Mouse (Mus musculus) forebrain, embryonic 16.5 days (tissue): Measurements from ENCODE around the gene Dppa2. TPM values are rescaled to one million over a fixed set of nuclear protein-coding genes. Genes with fewer than 3 reads are reported as not detected.
A peak's percentile ranks its signal among the peaks of the same experiment; 100 is the strongest.

Experiments
- ATAC-seq: fragments of 200-750 bp; cut with Nextera tagmentation; 2 replicates; pipeline ENCODE4 v1.8.0; 2017; ENCODE audit warnings: mild to moderate bottlenecking, moderate library complexity
- H3K27ac ChIP-seq: fragments of 300-500 bp; sonication (generic); 2 replicates; pipeline ENCODE4 v1.5.1; 2014; ENCODE audit warnings: low read length, control low read depth
- H3K27me3 ChIP-seq: fragments of 300-500 bp; sonication (generic); replicated peaks from 2 replicates; pipeline ENCODE4 v1.6.1; 2014; ENCODE audit warnings: low read length; ENCODE audit not compliant: control insufficient read depth, insufficient read depth
- H3K36me3 ChIP-seq: fragments of 300-500 bp; sonication (generic); 2 replicates; pipeline ENCODE4 v1.6.1; 2014; ENCODE audit not compliant: control insufficient read depth, insufficient read depth
- H3K4me1 ChIP-seq: fragments of 300-500 bp; sonication (generic); replicated peaks from 2 replicates; pipeline ENCODE4 v1.6.1; 2014; ENCODE audit warnings: low read length; ENCODE audit not compliant: control insufficient read depth, insufficient read depth
- H3K4me2 ChIP-seq: fragments of 300-500 bp; sonication (generic); 2 replicates; pipeline ENCODE4 v1.6.1; 2014; ENCODE audit warnings: mild to moderate bottlenecking, low read length, control low read depth
- H3K4me3 ChIP-seq: fragments of 300-500 bp; sonication (generic); replicated peaks from 2 replicates; pipeline ENCODE4 v1.5.1; 2014; ENCODE audit warnings: mild to moderate bottlenecking, low read length, control low read depth
- H3K9ac ChIP-seq: fragments of 300-500 bp; sonication (generic); replicated peaks from 2 replicates; pipeline ENCODE4 v1.6.1; 2014; ENCODE audit warnings: low read depth, low read length, control low read depth
- H3K9me3 ChIP-seq: fragments of 300-500 bp; sonication (generic); 2 replicates; pipeline ENCODE4 v1.6.1; 2016; ENCODE audit warnings: low read length; ENCODE audit not compliant: control insufficient read depth
- WGBS: fragments of 180-500 bp; shearing (Covaris S2); extraction: QIAGEN DNeasy Blood & Tissue Kit; methylation state at CpG from one replicate; pipeline ENCODE4 v1.1.7; 2014; 5-methylcytosine and 5-hydroxymethylcytosine counted together
- polyA plus RNA-seq: library from polyadenylated mRNA; unstranded; fragments of >200 nt; fragmentation: Nextera tagmentation; extraction: Ambion mirVana; gene quantifications from 2 replicates; pipeline ENCODE4 v1.2.1, GENCODE M21; 2015

Dppa2 gene
- polyA plus RNA-seq, 1 experiment from 2014 or later, result not detected

GRCm38 (mm10) chr16:48326903-48327302, 23.2 kb downstream of the Dppa2 start:
- no peak overlapping the region for H3K4me3 ChIP-seq

DNA sequence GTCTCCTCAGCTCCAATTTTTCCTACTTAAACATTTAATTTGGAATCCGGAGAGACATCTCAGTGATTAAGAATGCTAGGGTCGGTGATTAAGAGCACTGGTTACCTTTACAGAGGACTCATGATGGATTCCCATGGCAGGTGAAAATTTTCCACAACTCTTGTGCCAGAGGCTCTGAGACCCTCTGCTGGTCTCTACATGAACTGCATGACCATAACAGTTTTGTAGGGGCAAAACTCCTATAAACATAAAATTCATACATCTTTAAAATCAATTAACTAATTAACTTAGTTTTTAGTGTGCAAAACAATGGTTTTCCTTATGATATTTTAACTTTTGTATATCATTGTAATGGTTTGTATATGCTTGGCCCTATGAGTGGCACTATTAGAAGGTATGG, 24.7 kb downstream of the Dppa2 start:
- Histone ChIP-seq H3K36me3 (no peaks in the 10 kb centered on the region), H3K4me2 (no peak overlapping the region), H3K9ac (no peak overlapping the region), H3K4me3 (no peak overlapping the region), H3K4me1 (no peaks in the 10 kb centered on the region), H3K27ac (no peak overlapping the region), H3K27me3 (no peaks in the 10 kb centered on the region), H3K9me3 (no peaks in the 10 kb centered on the region)
- 93% methylated on average over 2 of the region's 2 CpGs for WGBS
- no peak for ATAC-seq

More at GRCm38 (mm10) chr16:48326903-48327302, 23.2 kb downstream of the Dppa2 start:
- no peak overlapping the region for H3K9ac ChIP-seq
- WGBS, result 82% methylated on average over 5 of the region's 5 CpGs
- H3K27me3 ChIP-seq, result no peaks in the 10 kb centered on the region
- H3K27ac ChIP-seq, result no peak overlapping the region
- H3K4me2 ChIP-seq, result no peak overlapping the region
- H3K4me1 ChIP-seq, result no peaks in the 10 kb centered on the region
- H3K9me3 ChIP-seq, result no peaks in the 10 kb centered on the region
- no peaks in the 10 kb centered on the region for H3K36me3 ChIP-seq
- no peak for ATAC-seq

DNA sequence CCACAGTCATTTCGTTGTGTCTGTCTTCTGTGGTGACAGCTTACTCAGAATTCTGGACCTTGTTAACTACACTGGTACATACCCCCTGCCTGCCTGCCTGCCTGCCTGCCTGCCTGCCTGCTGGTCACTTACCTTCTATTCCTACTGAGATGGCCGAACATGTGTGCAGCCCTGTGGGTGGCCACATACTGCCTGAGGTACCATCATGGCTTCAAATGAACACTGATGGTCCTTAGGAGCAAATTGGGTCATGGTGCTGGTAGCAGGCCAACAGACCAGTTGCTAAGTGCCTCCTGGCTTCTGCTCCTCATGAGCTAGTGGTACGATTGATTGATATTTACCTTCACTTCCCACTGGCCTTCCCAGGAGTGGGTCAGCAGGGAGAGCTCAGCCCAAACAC, 28.1 kb downstream of the Dppa2 start:
- ATAC-seq, result no peak
- H3K9me3 ChIP-seq, result no peaks in the 10 kb centered on the region
- H3K36me3 ChIP-seq, result no peaks in the 10 kb centered on the region
- H3K4me3 ChIP-seq, result no peak overlapping the region
- H3K4me1 ChIP-seq, result no peaks in the 10 kb centered on the region
- H3K4me2 ChIP-seq, result no peak overlapping the region
- no peaks in the 10 kb centered on the region for H3K27me3 ChIP-seq
- no peak overlapping the region for H3K9ac ChIP-seq
- no peak overlapping the region for H3K27ac ChIP-seq
- 85% methylated on average over 3 of the region's 3 CpGs for WGBS

GRCm38 (mm10) chr16:48335326-48335725, 31.6 kb downstream of the Dppa2 start:
- Histone ChIP-seq H3K9me3 (no peaks in the 10 kb centered on the region), H3K4me1 (no peaks in the 10 kb centered on the region), H3K36me3 (no peaks in the 10 kb centered on the region), H3K4me2 (no peak overlapping the region), H3K27ac (no peak overlapping the region), H3K4me3 (no peak overlapping the region), H3K27me3 (no peaks in the 10 kb centered on the region), H3K9ac (no peak overlapping the region)
- ATAC-seq, result no peak
- WGBS, result 88% methylated on average over 4 of the region's 4 CpGs

DNA sequence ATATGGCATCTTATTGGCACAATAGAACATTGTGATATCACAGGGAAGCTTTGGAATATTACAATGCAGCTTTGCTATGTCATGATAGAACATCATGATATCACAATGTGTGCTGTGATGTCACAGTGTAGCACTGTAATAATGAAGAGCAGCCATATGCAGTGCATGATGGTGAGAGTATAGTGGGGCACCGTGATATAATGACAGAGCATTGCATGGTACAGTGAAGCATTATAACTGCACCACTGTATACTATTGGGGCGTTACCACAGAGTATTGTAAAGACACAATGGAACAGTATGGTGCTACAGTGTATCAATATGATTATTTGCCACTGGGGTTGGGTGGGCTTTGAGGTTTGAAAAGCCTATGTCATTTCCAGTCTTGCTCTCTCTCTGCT, 40.5 kb downstream of the Dppa2 start:
- no peak overlapping the region for H3K27ac ChIP-seq
- H3K4me1 ChIP-seq, result no peaks in the 10 kb centered on the region
- H3K4me2 ChIP-seq, result no peak overlapping the region
- WGBS, result 81% methylated on average over 2 of the region's 2 CpGs
- H3K9me3 ChIP-seq, result no peaks in the 10 kb centered on the region
- H3K36me3 ChIP-seq, result no peaks in the 10 kb centered on the region
- H3K9ac ChIP-seq, result no peak overlapping the region
- ATAC-seq, result no peak
- no peaks in the 10 kb centered on the region for H3K27me3 ChIP-seq
- H3K4me3 ChIP-seq, result no peak overlapping the region

DNA sequence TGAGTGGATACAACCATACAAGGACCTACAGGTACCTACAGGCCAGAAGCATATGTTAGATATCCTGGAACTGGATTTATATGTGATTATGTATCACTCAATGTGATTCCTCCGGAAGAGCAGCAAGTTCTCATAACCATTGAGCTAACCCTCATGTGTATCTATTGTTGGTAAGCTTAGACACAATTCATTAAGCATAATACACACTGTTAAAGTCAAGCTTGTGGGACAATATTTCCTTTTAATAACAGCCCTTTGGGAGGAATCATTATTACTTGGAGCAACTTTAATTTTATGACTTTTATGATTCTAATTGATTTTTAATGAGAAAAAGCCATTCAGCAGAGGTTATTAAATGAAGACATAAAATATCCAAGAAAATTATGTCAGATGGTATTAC, 43.5 kb downstream of the Dppa2 start:
- ATAC-seq, result no peak
- H3K27me3 ChIP-seq, result no peaks in the 10 kb centered on the region
- H3K4me3 ChIP-seq, result no peak overlapping the region
- H3K9me3 ChIP-seq, result no peaks in the 10 kb centered on the region
- no peak overlapping the region for H3K9ac ChIP-seq
- WGBS, result 82% methylated on average over 1 of the region's 1 CpGs
- H3K36me3 ChIP-seq, result no peaks in the 10 kb centered on the region
- no peak overlapping the region for H3K27ac ChIP-seq
- H3K4me1 ChIP-seq, result no peaks in the 10 kb centered on the region
- H3K4me2 ChIP-seq, result no peak overlapping the region

DNA sequence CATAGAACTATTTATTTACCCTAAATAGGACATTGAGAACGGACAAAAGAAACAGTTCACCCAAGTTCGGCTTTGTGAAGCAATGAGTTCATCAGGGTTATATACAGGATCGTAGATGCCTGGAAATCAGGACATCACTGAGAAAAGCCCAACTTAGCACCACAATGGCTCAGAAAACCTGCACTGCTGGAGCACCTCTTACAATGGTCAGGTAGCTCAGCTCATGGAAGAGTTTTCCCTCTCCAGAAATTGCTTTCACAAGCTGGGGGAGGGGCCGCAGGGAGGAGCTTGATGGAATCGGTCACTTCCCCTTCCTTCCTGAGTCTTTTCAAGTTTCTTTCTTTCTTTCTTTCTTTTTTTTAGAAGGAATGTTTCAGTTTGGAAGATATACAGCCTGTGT, 52.0 kb downstream of the Dppa2 start:
- ATAC-seq, result no peak
- Histone ChIP-seq H3K36me3 (no peaks in the 10 kb centered on the region), H3K4me3 (no peak overlapping the region), H3K4me1 (no peaks in the 10 kb centered on the region), H3K27ac (no peak overlapping the region), H3K4me2 (no peak overlapping the region), H3K9me3 (0 out of 2 replicates have a peak, but pooled peaks cover 3% of the 10 kb centered on the region), H3K27me3 (no peaks in the 10 kb centered on the region), H3K9ac (no peak overlapping the region)
- WGBS, result 81% methylated on average over 5 of the region's 5 CpGs

- Histone ChIP-seq H3K27me3 (no peaks in the 10 kb centered on the region), H3K4me3 (no peak overlapping the region), H3K9ac (no peak overlapping the region), H3K27ac (no peak overlapping the region), H3K9me3 (0 out of 2 replicates have a peak, but pooled peaks cover 3% of the 10 kb centered on the region), H3K36me3 (no peaks in the 10 kb centered on the region), H3K4me1 (no peaks in the 10 kb centered on the region), H3K4me2 (no peak overlapping the region)
- no peak for ATAC-seq
- WGBS, result 100% methylated on average over 1 of the region's 1 CpGs
Measured at GRCm38 (mm10) chr16:48356417-48356816, 52.7 kb downstream of the Dppa2 start.

- no peaks in the 10 kb centered on the region for H3K27me3 ChIP-seq
- 78% methylated on average over 12 of the region's 12 CpGs for WGBS
- H3K4me3 ChIP-seq, result no peak overlapping the region
- no peaks in the 10 kb centered on the region for H3K36me3 ChIP-seq
- 0 out of 2 replicates have a peak, but pooled peaks cover 3% of the 10 kb centered on the region for H3K9me3 ChIP-seq
- peak; percentile 75 for ATAC-seq
- no peak overlapping the region for H3K9ac ChIP-seq
- no peaks in the 10 kb centered on the region for H3K4me1 ChIP-seq
- no peak overlapping the region for H3K27ac ChIP-seq
- H3K4me2 ChIP-seq, result no peak overlapping the region
Measured at GRCm38 (mm10) chr16:48360887-48361286, 57.2 kb downstream of the Dppa2 start.

DNA sequence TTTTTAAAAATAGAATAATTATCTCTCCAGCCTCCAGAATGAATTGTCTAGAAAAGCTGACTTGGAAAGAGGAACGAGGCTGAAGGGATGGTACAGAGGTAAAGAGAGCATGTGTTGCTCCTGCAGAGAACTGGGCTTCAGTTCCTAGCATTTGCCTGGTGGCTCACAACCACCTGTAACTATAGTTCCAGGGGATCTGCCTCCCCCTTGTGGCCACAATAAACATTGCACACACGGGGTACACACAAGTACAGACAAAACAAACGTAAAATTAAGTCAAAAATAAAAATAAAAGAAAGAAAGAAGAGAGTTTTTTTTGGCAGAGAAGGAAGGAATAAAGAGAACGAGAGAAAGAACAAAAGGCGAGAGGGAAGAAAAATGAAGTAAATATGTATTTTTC, 63.1 kb downstream of the Dppa2 start:
- Histone ChIP-seq H3K9me3 (0 out of 2 replicates have a peak, but pooled peaks cover 2% of the 10 kb centered on the region), H3K4me1 (no peaks in the 10 kb centered on the region), H3K36me3 (no peaks in the 10 kb centered on the region), H3K27ac (no peak overlapping the region), H3K4me2 (no peak overlapping the region), H3K4me3 (no peak overlapping the region), H3K9ac (no peak overlapping the region), H3K27me3 (no peaks in the 10 kb centered on the region)
- ATAC-seq, result no peak
- 92% methylated on average over 5 of the region's 5 CpGs for WGBS
